Mouse (Mus musculus): Measurements from ENCODE around the gene Pdss2.

DNA sequence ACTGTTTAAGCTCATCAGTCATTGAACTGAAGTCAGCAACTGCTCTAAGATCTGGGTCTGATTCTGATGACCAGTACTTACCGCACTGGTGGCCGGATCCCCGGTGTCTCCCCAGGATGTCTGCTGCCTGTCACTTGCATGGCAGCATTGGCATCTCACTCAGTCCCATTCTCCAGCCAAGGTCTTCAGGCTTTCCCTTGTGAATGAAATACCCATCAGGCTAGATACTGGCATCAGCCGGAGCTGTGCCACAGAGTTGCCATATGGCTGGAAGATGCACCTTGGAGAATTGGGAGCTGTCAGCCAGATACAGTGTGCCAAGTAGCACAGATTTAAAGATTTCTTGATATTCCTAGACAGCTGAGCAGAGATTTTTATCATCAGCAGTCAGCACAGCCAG, 281.3 kb downstream of the Pdss2 start:
- TF ChIP-seq CTCF (IDR thresholded peaks at IDR 0.05; ENCODE audit: control insufficient read depth, insufficient read depth, insufficient replicate concordance, low read depth, low read length), result no peak
- TF ChIP-seq POLR2A (IDR thresholded peaks at IDR 0.05; ENCODE audit: control insufficient read depth, low read depth, low read length), result no peak
